Mouse (Mus musculus) 3T3-L1 (cell line): Measurements from ENCODE around the gene Spata13.
A peak's percentile ranks its signal among the peaks of the same experiment; 100 is the strongest.

Experiments
- DNase-seq: peaks from one replicate; pipeline ENCODE4 v3.0.0-alpha.2; 2015; ENCODE audit warnings: low read depth, low spot score

Spata13 gene

DNA sequence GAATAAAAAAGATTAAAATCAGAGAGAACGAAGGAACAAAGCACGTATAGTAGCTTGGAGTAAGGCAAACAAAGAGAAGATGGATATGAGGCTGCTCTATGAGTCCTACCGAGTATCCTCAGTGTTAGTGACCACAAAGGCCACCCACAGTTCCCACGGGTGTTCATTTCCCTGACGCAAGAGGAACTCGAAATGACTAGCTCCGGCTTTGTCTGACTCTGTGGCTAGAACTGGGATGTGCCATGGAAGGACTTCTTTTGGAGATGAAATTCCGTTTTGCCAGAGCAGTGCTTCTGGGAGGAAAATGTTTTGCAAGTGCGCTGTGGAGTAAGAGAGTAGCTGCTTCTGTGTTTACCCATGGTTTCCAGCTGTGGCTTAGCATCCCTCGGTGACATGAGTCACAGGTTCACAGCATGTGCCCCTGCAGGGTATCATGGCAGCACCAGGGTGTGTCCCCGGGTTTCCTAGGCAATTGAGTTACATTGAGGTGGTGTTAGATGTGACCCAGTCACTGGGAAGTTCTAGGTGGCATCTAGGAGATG lies 78.6 kb downstream of the Spata13 start:
- no peak for DNase-seq

DNA sequence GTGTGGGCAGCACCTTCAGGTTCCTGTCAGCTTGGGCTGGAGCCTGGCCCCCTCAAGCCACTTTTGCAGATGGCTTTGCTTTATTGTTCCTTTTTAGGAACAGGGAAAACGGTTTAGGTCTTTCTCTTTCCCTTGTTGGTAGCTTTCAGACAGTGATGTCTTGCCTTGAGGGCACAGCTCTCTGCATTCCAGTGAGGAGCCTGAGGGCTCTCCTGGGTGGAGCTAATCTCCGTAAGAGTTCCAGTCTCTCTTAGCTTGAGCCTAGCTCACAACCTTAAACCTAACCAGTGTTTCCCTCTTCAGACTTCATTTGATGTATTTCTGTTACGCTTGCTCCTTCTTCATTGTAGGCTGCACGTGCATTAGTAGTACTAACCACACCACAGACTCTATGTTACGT lies 81.9 kb downstream of the Spata13 start:
- DNase-seq, result no peak

DNA sequence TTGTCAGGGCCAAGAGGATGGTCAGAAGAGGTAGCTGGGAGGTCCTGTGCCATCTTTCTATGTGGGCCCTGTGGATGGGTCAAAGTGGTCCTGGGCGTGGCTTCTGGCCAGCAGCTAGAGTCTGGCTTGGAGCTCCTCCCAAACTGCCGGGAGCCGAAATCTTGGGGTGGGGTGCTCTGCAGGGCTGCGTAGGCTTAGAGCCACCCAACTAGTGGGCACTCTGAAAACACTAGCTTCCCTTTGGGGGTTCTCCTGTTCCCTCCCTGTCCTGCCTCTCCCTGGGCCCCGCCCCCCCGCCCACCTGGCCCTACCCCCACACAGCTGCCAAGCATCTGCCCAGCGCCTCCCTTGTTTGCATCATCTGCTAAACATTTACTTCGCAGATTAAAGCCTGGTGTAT lies 87.5 kb downstream of the Spata13 start:
- no peak for DNase-seq

DNA sequence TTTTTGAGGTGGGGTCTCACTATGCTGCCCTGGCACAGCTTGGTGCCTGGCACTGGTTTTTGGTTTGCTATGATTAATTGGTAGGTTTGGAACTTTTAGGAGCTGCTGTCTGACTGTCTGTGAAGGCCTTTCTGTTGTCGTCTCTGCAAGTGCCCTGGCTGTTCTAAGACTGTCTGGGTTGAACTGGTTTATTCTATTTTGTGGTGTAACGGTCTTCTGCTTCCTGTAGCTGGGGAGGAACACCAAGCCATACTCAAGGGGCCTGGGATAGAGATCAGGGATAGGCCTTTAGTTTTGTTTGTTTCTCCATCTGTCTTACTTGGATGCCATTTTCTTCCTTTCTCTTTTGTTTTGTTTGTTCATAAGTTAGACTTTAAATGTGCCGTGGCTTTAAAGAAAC lies 88.1 kb downstream of the Spata13 start:
- DNase-seq, result no peak

DNA sequence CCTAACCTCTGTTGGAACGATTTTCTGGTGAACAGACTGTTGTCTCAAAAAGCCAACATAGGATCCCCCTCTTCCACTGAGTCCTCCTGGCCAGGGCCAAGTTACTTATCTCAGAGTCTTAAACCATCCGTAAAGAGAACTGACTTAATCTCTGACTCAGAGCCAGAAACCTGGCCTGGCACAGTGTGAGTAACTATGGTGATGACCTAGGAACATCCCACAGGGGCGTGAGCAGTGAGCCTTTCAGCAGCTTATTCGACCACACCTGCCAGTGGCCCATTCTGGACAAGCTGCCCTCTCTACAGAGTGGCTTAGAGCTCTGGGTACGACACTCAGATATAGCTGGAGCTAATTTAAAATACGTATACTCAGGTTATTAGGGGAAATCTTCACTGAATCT lies 92.3 kb downstream of the Spata13 start:
- DNase-seq, result peak; percentile 25

DNA sequence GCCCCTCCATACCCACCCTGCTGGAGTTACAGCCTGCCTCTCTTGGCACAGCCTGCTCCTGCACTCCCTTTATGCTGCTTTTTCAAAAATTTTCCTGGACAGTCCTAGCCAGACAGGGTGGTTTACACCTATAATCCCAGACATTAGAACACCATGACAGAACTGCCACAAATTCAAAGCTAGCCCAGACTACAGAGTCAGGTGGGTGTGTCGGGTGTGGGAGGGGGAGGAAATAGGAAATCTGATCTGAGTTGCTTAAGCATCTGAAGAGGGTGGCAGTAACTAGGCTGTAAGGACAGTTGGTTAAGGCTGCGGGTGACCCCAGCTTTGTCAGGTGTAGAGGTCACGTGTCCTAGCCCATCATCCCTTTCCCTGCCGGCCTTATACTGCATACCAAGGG lies 93.3 kb downstream of the Spata13 start:
- no peak for DNase-seq

DNA sequence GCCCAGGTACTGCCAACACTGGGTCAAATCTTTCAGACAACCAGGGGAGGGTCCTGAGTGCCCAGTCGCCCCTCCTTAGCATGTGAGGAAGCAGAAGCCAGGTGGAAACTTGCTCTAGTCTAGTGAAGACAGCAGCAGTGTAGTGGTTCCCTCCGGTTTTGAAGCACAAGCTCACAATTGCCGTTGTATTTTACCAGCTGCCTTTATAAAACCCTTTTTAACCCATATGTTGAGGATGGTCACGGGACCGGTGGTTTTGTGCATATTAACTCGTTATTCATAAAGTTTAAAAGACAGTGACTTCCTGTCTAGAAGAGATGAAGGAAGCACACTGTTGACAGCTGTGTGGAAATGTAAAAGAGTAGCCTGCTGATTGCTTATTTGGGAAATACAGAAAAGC lies 98.3 kb downstream of the Spata13 start:
- DNase-seq, result no peak

DNA sequence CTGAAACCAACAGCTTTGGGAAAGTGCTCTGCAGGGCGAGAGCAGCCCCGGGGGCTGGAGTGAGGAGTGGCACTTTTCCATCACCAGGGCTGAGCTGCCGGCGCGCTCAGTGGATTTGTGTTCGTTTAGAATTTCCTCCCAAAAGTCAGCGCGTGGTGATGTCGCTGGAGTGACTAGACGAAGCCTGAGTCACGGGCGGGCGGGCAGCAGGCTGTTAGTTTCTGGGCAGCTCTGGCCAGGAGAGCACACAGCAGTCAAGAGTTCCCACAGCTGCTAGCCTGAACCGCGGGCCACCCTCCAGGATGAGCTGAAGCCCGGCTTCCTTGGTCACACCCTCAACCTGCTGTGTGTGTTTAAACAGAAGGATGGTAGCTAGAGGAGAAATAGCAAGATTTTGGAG lies 99.0 kb downstream of the Spata13 start:
- peak; percentile 42 for DNase-seq

DNA sequence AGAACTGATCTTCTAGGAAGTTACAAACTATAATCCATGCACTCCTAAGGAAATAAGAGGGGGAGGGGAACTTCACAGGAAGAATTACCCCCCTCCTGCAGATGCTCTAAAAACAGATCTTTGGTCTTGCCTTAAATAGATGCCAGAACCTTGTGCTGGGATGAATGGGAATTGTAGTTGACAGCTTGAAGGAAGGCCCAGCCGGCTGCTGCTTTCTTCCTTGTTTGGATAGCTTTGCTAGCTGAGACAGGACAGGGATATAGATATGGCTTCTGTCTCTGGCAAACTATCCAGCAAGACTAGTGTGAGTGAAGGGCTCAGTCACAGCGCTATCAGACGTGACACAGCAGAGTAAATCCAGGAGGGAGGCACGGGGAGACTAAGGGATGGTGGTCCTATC lies 99.9 kb downstream of the Spata13 start:
- no peak for DNase-seq

DNA sequence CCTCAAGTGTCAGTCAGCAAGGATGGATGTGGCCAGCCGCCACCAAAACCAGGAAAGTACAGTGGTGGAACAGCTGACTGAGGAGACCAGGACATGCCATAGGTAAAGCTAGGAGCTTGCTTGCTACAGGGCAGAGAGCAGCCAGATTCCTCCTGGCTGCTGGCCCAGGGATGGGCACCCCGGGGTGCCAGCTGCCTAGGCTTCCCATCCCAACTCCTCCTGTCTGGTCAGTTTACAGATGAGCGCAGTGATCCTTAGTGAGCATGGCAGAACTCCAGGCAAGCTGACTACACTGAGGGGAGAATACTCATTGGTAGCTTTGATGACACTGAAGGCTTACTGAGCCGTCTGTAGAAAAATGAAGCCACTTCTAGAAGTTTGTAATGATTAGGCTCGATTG lies 101.4 kb downstream of the Spata13 start:
- no peak for DNase-seq

DNA sequence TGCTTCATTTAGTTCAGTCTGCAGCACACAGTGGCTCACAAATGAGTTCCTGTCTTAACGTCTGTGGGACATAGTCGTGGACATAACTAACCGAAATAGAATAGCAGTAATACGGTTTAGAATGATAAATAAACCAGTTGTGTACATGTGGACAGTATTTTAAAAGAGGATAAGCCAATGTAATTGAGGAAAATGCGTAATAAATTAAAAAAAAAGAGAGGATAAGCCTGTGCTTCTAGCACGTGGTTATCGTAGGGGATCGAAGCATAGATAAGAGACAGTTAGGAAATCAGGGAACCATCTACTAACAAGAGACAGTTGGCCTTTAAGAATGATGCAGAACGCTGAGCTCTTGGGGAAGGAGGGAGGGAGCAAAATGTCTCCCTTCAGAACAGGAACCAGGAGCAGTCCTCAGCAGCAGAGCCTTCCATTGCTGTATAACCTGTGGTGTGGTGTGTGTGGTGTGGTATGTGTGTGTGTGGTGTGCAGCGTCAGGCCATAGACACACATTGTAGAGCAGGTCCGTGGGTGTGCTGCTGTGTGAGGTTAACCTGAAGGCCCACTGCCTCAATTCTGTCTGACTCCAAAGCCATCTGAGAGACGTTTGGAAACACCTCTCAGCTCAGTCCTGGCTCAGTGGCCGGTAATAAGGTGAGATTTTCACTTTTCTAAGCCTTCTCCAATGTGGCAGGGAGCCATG lies 102.2 kb downstream of the Spata13 start:
- no peak for DNase-seq

DNA sequence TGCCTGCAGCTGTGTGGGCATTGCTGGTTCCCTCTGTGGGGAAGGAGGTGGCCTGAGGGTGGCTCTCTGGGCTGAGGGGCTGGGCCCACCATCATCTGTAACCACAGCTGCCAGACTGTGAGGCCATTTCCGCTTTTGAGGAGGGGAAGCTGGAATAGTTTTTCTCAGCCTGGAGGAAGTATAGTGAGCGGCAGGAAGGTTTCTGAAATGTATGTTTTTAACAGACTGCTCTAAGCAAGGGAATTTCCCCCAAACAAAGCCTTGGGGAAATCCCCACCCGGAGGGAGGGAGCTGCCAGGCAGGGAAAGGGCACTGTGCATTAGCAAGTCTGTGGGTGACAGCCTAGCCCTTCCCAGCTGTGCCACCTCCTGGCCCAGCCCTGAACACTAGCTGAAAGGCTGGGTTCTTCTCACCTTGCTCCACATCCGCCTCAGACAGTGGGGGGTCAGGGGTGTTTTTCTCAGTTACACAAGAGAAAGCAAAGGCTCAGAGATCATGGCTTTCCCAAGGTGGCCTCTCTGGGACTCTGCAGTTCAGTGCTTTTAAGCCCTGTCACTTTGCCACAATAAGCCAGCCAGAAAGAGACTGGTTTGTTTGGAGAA lies 102.9 kb downstream of the Spata13 start:
- DNase-seq, result peak; percentile 6

DNA sequence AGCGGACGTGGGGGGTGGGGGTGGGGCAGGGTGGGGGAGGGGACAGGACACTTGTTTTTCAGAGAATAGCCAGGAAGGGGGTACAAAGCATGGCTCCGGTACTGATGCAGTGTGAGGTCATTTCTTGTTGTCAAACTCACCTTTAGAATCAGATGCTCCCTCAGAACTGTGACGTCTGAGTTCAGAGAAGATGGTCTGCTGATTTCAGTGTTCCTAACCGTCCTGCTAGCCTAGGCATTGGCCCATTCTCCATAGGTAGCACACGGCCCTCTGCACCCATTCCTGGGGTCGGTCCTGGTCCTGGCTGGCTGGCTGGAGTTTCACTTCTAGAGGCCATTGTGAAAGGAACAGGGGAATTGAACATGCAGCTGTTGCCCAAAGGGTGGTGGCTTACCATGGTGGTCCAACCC lies 103.4 kb downstream of the Spata13 start:
- DNase-seq, result no peak

DNA sequence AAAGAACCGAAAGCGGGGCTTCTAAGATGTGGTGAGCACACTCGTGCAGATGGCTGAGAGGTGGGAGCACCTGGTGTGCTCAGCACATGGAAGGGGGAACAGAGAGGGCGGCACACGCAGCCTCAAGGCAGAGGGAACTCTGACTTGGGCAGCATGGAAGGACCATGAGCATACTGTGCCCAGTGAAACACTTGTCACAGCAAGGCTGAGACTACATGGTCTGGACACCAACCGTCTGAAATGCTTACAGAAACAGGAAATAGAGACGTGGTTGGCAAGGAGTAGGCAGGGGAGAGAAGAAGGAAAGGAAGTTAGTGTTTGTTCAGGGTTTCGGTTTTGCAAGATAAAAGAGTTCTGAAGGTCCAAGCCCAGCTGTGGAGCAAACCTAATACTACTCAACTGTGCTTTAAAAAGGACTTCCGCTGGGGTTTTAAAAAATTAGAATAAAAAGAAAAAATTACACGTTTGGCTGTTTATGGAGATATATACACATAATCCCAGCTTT lies 104.7 kb downstream of the Spata13 start:
- no peak for DNase-seq

DNA sequence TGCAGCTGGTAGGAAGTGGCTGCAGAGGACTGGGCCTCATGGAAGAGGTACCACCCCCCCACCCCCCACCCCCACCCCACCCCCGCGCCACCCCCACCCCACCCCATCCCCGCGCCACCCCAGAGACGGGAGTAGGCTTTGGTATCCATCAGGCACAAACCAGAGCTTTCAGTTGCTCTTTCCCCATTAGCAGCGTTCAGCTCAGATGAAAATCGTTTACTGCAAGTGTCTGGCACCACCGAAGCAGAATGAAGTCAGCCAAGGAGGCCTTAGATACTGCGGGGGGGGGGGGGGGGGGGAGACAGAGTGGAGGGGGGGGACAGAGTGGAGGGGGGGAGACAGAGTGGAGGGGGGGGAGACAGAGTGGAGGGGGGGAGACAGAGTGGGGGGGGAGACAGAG lies 105.4 kb downstream of the Spata13 start:
- DNase-seq, result no peak

DNA sequence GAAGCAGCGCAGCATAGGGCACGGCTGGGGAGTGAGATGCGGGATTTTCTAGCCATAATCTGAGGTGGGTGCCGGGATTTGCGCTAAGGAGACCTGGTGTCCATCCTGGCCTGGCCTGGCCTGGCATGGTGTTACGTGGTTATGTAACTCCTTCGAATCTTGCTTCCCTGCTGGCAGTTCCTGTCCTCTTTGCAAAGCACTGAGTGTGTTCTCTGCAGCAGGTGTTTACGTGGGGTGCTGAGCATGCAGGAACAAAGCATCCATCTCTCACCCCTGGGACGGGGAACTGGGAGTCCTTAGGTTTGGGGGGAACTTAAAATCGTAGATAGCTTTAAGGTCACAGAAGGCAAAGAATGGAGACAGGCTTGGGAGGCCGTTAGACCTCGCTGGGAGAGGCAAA lies 105.8 kb downstream of the Spata13 start:
- no peak for DNase-seq

DNA sequence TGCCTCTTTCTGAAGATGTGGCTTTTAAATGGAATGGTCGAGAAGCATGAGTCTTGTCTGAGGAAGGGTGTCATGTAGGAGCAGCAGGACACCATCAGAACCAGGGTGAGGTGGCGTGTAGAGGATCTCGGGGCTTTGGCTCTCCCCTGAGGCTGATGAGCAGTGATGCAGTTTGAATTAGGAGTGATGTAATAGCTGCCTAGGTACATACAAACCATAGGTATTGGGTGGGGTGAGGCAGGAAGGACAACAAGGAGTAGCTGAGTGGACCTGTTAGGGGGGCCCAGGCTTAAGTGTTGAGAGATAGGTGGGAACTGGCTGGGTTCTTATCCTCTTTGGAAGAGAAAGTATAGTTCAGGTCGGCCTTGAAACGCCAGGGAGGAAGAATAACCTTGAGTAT lies 106.7 kb downstream of the Spata13 start:
- DNase-seq, result no peak

DNA sequence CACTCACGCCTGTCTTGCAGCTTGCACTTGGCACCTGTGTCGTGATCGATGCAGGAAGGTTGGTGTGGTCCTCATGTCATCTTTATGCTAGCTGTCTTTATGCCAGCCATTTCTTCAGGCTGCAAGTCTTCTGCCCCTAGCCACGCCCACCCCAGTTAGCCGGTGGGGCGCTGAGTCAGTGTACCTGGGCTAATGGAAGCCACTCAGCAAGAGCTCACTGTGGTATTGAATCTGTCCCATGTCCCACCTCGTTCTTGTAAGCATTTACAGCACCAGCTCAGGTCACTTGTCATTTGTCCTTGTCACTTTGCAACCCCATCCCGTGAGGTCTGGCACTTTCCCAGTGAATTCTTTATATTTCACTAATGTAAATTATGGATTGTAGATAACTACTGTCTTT lies 107.2 kb downstream of the Spata13 start:
- no peak for DNase-seq

DNA sequence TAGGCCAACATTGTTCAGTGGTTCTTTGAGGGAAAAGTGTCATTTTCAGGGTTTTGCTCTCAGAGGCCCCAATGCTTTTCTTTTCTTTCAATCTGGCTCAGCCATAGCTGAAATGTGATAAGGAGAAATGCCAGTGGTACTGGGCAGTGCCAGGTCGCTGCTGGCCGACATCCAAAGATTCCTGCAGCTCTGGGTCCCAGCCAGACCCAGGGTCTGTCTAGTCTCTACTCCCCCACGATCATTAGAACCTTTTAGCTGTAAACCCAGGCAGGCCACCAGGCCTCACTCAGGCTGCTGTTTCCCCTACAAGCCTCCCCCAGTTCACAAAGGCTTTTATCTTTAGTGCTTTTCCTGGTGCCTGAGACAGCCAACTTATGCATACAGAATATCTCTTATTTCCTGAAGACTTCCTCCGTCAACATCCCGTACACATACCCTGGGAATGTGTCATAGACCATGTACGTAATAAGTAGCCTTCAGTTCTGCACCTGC lies 107.7 kb downstream of the Spata13 start:
- no peak for DNase-seq

DNA sequence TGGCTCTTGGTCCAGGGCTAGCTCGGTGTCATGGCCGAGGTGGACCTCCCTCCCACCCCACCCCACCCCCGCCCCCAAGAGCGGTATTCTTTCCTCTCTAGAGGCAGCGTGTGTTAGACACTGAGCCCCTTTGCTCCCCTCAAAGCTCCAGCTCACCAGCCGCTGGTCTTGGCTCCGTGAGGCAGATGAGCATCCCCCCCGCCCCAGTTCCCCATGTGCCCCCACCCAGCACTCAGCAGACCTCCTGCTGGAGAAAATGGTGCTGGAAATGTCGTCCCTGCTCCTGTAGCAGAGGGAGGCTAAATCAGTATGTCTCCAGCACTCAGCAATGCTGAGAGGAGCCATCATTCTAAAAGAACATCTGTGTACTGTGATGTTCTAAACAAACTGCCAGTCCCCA lies 109.9 kb downstream of the Spata13 start:
- DNase-seq, result no peak

DNA sequence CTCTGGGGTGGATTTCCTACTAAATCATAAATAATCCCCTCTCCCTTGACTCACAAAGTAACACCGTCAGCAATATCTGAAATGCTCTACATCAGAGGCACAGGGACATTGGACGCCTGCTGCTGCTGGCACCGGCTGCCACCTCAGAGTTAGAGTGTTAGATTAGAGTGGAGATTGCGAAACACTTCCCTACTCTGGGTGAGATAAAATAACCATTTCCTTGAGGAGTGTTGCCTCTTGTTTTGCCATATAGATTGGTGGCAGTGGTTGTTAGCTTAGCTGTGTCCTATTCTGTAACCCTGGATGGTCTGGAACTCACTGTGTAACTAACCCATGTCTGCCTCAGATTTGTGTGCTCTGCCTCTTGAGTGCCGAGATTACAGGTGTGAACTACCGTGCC lies 111.4 kb downstream of the Spata13 start:
- no peak for DNase-seq

DNA sequence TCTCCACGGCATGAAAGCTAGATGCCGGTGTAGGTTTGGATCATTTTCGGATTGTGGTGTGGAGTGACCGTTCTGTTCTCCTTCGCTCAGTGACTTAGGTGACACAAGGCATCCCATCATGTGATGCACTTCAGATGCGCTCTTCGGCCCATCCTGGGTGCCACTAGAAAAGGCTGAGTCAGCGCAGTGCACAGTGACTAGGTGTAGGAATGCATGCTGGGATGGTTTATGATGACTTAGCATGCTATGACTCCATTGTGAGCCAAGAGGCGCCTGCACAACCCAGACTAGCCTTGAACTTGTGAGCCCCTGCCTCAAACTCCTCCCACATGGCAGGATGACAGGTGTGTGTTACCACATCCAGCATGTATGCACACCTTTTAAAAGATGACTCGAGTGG lies 112.3 kb downstream of the Spata13 start:
- no peak for DNase-seq
